In genomic region chr5:110230780-110231461, GRCm38 (mm10) we compare ENCODE assay signal across 8 mouse cellular contexts. TPM values are rescaled to one million over a fixed set of nuclear protein-coding genes. Genes with fewer than 3 reads are reported as not detected.
DNase-seq lines count a peak whose midpoint lies in the region; ATAC-seq and TF ChIP-seq lines count a peak whose summit lies in the region.

Ankle2 (plus strand) TSS chr5:110231004.

- H3K27me3 ChIP-seq in hindbrain, embryonic 10.5 days (ENCODE audit: insufficient read depth, poor library complexity, severe bottlenecking) = no peaks in the 10 kb centered on the region
- no peaks in the 10 kb centered on the region for H3K27me3 ChIP-seq in lung, postnatal 0 days (replicated peaks; ENCODE audit: insufficient read depth, low read length)

- WGBS in hindbrain, embryonic 10.5 days = under 1% methylated on average over 81 of the region's 81 CpGs
- WGBS in lung, postnatal 0 days = under 1% methylated on average over 74 of the region's 81 CpGs

- TF ChIP-seq CTCF in lung, postnatal 0 days (IDR thresholded peaks at IDR 0.05) = 0 out of 2 replicates have a peak, but pooled peaks have one; percentile 12

- peak within 1 kb of the TSS; percentile 95 for H3K4me3 ChIP-seq in hindbrain, embryonic 10.5 days
- peak within 1 kb of the TSS; percentile 96 for H3K4me3 ChIP-seq in lung, postnatal 0 days (ENCODE audit: low read depth, low read length)

- peak within 1 kb of the TSS; percentile 95 for H3K27ac ChIP-seq in hindbrain, embryonic 10.5 days
- H3K27ac ChIP-seq in lung, postnatal 0 days (ENCODE audit: low read length) = peak within 1 kb of the TSS; percentile 96

- peaks cover 20% of the 10 kb centered on the region for H3K4me1 ChIP-seq in hindbrain, embryonic 10.5 days (replicated peaks)
- no peaks in the 10 kb centered on the region; the same call in 1 of the 2 replicates for H3K4me1 ChIP-seq in lung, postnatal 0 days (ENCODE audit: insufficient read depth, low read depth, low read length)

- ATAC-seq in frontal cortex, adult (ENCODE audit: low TSS enrichment) = peak; percentile 97
- ATAC-seq in lung, postnatal 0 days = peak; percentile 97

- H3K4me2 ChIP-seq in lung, postnatal 0 days (replicated peaks; ENCODE audit: low read depth, low read length) = peak within 1 kb of the TSS; percentile 80

- no peak for TF ChIP-seq EP300 in lung, postnatal 0 days (IDR thresholded peaks at IDR 0.05)

- H3K9ac ChIP-seq in lung, postnatal 0 days (replicated peaks; ENCODE audit: low read depth) = peak within 1 kb of the TSS; percentile 89

- H3K36me3 ChIP-seq in hindbrain, embryonic 10.5 days = peaks cover 28% of the 10 kb centered on the region
- H3K36me3 ChIP-seq in lung, postnatal 0 days (ENCODE audit: insufficient read depth, low read length) = 0 out of 2 replicates have a peak, but pooled peaks cover 5% of the 10 kb centered on the region

- DNase-seq in MEL-GATA-1-ER (ENCODE audit: extremely low read depth, low read depth) = peak; percentile 73
- peak; percentile 91 for DNase-seq in cerebellum, adult 8-10 months
- DNase-seq in hindbrain, embryonic 10.5 days (ENCODE audit: low spot score) = peak; percentile 94
- DNase-seq in layer of hippocampus, adult 9-11 months = peak; percentile 89
- peak; percentile 94 for DNase-seq in lung, postnatal 0 days (ENCODE audit: low spot score)
- peak; percentile 93 for DNase-seq in ovary, postnatal 14 days (ENCODE audit: low spot score)
- DNase-seq in thymus, postnatal 14 days = peak; percentile 93

- no peaks in the 10 kb centered on the region for H3K9me3 ChIP-seq in hindbrain, embryonic 10.5 days
- no peaks in the 10 kb centered on the region for H3K9me3 ChIP-seq in lung, postnatal 0 days (ENCODE audit: low read length)

RNA-seq across cellular contexts. Expression of gene Ankle2, which starts in this region (rescaled TPM):
- polyA plus RNA-seq in hindbrain, embryonic 10.5 days (2016; fragmentation: Nextera tagmentation; extraction: Ambion mirVana) = 29.6 and 30.4 TPM in 2 replicates
- 15.5 and 18.0 TPM in 2 replicates for polyA plus RNA-seq in lung, postnatal 0 days (2015; fragmentation: Nextera tagmentation; extraction: Ambion mirVana)

Comparison
In these comparisons a context has a peak if more than half of its experiments do, and no peak if none do; other contexts are left out.
1. Peak in every context shown above with its lines: DNase-seq, ATAC-seq, H3K4me3 ChIP-seq and H3K27ac ChIP-seq.